Mouse (Mus musculus): ENCODE data around the gene Ints11.

DNA sequence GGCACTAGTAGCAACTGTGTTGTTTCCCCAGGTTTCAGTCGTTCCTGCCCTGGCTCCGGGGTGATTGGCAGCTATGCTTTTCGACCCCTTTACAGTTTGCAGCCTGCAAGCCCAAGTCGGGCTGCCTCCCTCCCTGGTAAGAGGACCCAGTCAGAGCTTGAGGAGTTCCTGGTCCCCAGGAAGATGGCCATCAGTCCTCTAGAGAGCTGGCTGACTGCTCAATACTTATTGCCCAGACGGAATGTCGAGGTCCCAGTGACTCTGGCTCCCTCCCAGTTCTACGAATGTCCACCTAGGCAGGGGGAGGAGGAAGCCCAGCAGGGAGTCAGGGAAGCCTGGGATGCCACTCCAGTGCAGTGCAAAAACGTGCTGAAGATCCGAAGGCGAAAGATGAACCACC, 37.0 kb upstream of the Ints11 start:
- TF ChIP-seq POLR2A (IDR thresholded peaks at IDR 0.05; ENCODE audit: borderline replicate concordance, low read depth, low read length), result no peak
- TF ChIP-seq CTCF (IDR thresholded peaks at IDR 0.05; ENCODE audit: low read depth, low read length), result no peak
